Mouse (Mus musculus): ENCODE measurements around the gene Ropn1l. TPM values are rescaled to one million over a fixed set of nuclear protein-coding genes. Genes with fewer than 3 reads are reported as not detected.

The Ropn1l gene
- total RNA-seq, 2 experiments from 2014 or later, result 0.38 TPM

- DNase-seq, result no peak
Measured at GRCm38 (mm10) chr15:31442698-31443097, 10.8 kb downstream of the Ropn1l start.

GRCm38 (mm10) chr15:31441996-31442395 is 11.5 kb downstream of the Ropn1l start:
- no peak for DNase-seq

GRCm38 (mm10) chr15:31436811-31437210 is 16.7 kb downstream of the Ropn1l start:
- DNase-seq, result no peak

GRCm38 (mm10) chr15:31436083-31436482 is 17.5 kb downstream of the Ropn1l start:
- DNase-seq, result no peak

GRCm38 (mm10) chr15:31433768-31434167 is 19.8 kb downstream of the Ropn1l start:
- no peak for DNase-seq

GRCm38 (mm10) chr15:31431847-31432246 is 21.7 kb downstream of the Ropn1l start:
- DNase-seq, result no peak

- DNase-seq, result no peak
Measured at GRCm38 (mm10) chr15:31430014-31430413, 23.5 kb downstream of the Ropn1l start.

- no peak for DNase-seq
Measured at GRCm38 (mm10) chr15:31429429-31429828, 24.1 kb downstream of the Ropn1l start.

GRCm38 (mm10) chr15:31428571-31428970 is 25.0 kb downstream of the Ropn1l start:
- no peak for DNase-seq

GRCm38 (mm10) chr15:31427390-31427789 is 26.1 kb downstream of the Ropn1l start:
- DNase-seq, result no peak

- DNase-seq, result no peak
Measured at GRCm38 (mm10) chr15:31426066-31426706, 27.4 kb downstream of the Ropn1l start.

GRCm38 (mm10) chr15:31422649-31423369 is 30.7 kb downstream of the Ropn1l start:
- DNase-seq, result peak; percentile 25

GRCm38 (mm10) chr15:31419037-31419436 is 34.5 kb downstream of the Ropn1l start:
- DNase-seq, result peak; percentile 50

- DNase-seq, result no peak
Measured at GRCm38 (mm10) chr15:31418686-31419024, 34.9 kb downstream of the Ropn1l start.

- peak; percentile 56 for DNase-seq
Measured at GRCm38 (mm10) chr15:31417796-31418685, 35.5 kb downstream of the Ropn1l start.

GRCm38 (mm10) chr15:31417409-31417795 is 36.1 kb downstream of the Ropn1l start:
- no peak for DNase-seq

GRCm38 (mm10) chr15:31415181-31415580 is 38.4 kb downstream of the Ropn1l start:
- DNase-seq, result no peak

GRCm38 (mm10) chr15:31414179-31414898 is 39.2 kb downstream of the Ropn1l start:
- DNase-seq, result no peak

GRCm38 (mm10) chr15:31413662-31414061 is 39.9 kb downstream of the Ropn1l start:
- DNase-seq, result no peak

- DNase-seq, result no peak
Measured at GRCm38 (mm10) chr15:31412933-31413332, 40.6 kb downstream of the Ropn1l start.

GRCm38 (mm10) chr15:31412436-31412835 is 41.1 kb downstream of the Ropn1l start:
- DNase-seq, result no peak

- DNase-seq, result no peak
Measured at GRCm38 (mm10) chr15:31407490-31407889, 46.0 kb downstream of the Ropn1l start.

GRCm38 (mm10) chr15:31406881-31407280 is 46.7 kb downstream of the Ropn1l start:
- no peak for DNase-seq

Data from heart, postnatal 4 days (tissue).